Mouse (Mus musculus): ENCODE results near the gene Rnaseh2c. TPM values are rescaled to one million over a fixed set of nuclear protein-coding genes. Genes with fewer than 3 reads are reported as not detected.

Rnaseh2c gene
- 48.4 and 58.1 TPM in 2 replicates for polyA plus RNA-seq (2015; fragmentation: Nextera tagmentation; extraction: Ambion mirVana)

DNA sequence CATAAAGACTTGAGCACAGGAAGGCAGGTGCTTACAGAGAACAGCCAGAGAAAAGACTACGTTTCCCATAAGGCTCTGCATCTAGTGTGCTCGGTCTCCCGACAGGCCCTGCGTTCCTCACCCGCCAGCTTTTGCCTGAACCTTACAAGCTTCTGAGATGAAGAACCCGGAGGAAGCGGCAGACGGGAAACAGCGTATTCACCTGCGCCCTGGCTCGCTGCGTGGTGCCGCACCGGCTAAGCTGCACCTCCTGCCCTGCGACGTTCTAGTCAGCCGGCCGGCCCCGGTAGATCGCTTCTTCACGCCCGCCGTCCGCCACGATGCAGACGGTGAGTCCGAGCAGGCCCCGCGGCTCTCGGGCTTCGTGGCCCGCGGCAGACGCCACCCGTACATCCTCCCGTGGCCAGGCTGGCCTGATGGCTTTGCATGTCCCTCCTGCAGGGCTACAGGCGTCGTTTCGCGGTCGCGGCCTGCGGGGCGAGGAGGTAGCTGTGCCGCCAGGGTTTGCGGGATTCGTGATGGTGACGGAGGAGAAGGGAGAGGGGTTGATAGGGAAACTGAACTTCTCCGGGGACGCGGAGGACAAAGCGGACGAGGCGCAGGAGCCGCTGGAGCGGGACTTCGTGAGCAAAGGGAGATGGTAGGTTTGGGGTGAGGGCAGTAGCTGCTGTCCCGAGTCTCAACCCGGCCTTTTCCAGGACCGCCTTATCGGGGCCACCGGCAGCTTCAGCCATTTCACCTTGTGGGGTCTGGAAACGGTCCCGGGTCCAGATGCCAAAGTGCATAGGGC is at the start of gene Rnaseh2c:
Gene Rnaseh2c (plus strand): TSS at position 122 of the 790 bp plus-strand sequence.

DNA sequence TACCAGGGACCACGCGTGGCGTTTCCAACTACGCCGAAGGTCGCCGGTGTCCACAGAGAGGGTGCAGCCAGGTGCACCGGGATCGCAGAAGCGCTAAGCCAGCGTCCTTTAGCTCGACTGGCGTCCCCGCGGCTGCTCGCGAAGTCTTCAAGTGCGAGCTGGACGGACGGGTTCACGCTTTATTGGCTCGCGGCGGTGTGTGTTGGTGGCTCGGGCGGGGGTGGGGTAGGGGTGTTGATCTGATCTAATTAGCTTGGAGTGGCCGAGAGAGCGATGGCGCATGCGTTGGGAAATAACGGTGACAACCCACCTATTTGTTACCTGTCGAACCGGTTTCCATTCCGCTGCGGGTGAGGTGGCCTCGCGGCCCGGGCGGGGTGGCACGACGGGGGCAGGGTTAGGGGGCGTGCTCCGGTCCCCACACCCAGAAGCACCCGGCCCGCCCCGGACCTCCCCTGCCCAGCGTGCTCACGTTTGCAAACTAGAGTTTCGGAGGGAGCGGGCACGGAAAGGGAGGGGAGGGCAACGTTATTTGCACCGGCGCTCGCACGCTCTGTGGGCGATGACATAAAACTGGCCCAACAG is 41.1 kb upstream of the Rnaseh2c start, which contains the start of gene Ovol1:
Gene Ovol1 (minus strand): TSS at position 190 of the 585 bp plus-strand sequence.

DNA sequence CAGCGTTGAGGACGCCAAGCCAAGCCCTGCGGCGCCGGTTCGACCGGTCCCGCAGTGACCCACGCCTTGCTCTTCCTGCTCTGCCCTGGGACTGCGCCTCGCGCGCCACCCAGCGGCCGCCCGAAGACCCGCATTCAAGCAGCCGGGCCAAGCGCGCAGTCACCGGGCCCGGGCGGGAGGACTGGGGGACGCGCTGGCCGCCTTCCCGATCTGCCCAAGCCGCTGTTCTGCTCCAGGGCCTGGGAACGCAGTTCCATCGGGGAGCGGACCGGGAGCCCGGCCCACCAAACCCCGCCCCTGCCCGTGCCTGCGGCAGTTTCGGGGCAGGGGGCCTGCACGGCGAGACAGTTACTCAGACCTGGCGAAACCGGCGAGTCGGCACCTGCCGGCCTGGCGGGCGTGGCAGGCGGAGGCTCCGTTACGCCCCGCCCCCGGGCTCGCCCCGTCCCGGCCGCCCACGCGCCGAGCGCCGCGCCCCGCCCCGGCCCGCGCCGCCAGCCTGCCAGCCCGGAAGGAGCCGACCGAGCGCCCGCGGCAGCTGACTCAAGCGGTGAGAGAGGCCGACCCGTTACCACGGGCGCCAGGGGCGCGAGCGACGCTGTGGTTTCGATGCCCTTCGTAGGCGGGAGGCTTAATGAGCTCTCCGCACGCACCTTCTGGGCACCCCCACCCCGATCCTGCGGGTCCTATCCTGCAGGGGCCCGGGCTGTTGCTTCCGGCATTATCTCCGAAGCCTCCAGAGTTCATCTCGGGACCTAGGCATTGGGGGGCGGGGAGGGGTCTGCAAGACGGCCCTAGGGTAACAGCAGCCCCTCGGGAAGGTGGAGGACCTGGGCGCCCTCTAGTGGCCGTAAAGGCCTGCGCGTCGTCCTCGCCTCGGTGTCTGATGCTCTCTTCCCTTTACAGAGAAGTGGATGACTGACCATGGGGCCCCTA is 33.9 kb upstream of the Rnaseh2c start, which contains the start of gene Ap5b1:
Gene Ap5b1 (plus strand): TSS at position 492 of the 936 bp plus-strand sequence.

DNA sequence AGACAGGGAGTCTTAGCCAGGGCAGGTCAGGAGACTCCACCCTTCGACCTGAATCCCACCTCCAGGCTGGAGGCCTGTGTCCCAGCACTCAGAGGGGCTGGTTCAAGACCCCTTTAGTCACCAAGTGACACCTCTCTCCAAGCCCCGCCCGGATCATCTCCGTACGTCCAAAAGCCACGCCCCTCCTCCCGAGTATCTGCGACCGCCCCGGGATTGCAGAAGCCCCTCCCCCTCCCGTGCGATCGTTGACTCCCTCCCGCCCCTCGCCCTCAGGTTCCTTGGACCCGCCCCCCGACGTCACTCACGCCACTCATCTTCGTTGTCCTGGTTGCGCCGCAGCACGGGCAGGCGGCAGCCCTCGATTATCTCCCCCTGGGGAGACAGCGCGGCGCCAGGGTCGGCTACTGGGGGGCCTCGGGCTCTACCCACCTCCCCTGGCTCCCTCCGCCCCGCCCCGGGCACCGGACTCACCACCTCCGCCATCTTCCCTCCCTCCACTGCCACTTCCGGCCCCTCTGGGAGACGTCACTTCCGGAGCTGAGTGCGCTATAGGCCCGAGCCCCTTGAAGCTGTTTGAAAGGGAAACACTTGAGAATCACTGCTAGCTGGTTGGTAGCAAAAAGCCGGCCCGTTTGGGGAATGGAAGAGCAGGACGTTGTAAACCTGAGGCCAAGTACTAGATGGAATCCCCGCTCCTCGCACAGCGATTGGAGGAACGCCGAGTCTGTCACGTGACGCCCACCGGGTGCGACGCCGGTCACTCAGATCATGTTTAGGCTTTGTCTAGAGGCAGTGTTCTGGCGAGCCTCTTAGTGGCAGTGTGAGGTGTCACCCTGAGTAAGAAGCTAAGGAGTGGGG is 8.1 kb downstream of the Rnaseh2c start, which contains the start of gene Kat5:
Gene Kat5 (minus strand): TSS at position 691 of the 858 bp plus-strand sequence.

DNA sequence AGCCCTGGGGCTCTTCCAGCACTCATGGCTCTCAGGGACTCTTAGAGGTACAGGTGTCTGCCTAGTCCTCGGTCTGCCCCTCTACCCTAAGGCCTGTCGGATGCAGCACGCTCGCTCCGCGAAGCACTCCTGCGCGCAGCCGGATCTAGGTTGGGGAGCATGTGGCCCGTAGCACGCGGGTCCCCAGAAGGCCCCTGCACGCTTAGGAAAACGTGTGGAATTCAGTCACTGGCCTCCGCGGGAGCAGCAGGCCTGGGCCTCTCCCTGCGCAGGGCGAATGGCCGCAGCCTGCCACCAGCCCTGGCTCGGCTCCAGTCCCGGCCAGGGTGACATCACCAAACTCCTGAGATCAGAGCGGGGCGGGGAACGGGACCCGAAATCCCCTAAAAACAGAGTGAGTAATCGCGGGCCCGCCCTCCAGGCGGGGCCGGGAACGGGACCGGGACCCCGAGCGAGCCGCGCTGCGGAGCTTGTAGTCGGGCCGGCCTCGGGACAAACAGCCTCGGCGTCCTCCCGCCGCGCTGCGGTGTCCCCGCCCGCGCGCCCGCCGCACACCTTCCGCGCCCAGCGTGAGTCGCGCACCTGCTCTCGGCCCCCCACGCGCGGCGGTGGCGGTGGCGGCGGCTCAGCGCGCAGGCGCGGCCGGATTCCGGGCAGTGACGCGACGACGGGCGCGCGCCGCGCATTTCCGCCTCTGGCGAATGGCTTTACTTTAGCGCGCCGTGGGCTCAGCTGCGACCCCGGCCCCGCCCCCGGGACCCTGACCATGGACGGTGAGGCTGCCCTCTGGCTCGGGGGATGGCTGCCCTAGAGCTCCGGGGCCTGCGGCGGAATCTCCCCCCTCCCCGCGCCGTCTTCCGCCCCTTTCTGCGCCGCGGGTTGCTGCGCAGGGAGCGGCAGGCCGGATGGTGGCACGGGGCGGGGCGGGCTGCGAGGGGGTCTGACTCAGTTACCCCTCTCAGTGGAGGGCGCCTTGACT is 35.7 kb downstream of the Rnaseh2c start, which contains the start of gene Rela:
Gene Rela (plus strand): TSS at position 415 of the 979 bp plus-strand sequence.

Other genes starting within 250 kb of the Rnaseh2c start
- gene Eif1ad, start 235.1 kb upstream of the Rnaseh2c start, polyA plus RNA-seq (2015; fragmentation: Nextera tagmentation; extraction: Ambion mirVana): 21.4 and 25.3 TPM in 2 replicates
- gene Banf1, start 234.7 kb upstream of the Rnaseh2c start, polyA plus RNA-seq (2015; fragmentation: Nextera tagmentation; extraction: Ambion mirVana): 216 and 231 TPM in 2 replicates
- gene Sart1, start 213.2 kb upstream of the Rnaseh2c start, polyA plus RNA-seq (2015; fragmentation: Nextera tagmentation; extraction: Ambion mirVana): 22.0 and 29.6 TPM in 2 replicates
- gene Tsga10ip, start 199.3 kb upstream of the Rnaseh2c start, polyA plus RNA-seq (2015; fragmentation: Nextera tagmentation; extraction: Ambion mirVana): 0.13 TPM in 1 of 2 replicates, not detected in the other
- 361 and 364 TPM in 2 replicates for gene Drap1, start 176.9 kb upstream of the Rnaseh2c start, polyA plus RNA-seq (2015; fragmentation: Nextera tagmentation; extraction: Ambion mirVana)
- gene AI837181, start 176.7 kb upstream of the Rnaseh2c start, polyA plus RNA-seq (2015; fragmentation: Nextera tagmentation; extraction: Ambion mirVana): 46.1 and 48.8 TPM in 2 replicates
- gene Fosl1, start 154.3 kb upstream of the Rnaseh2c start, polyA plus RNA-seq (2015; fragmentation: Nextera tagmentation; extraction: Ambion mirVana): not detected in 2 replicates
- gene Ccdc85b, start 144.0 kb upstream of the Rnaseh2c start, polyA plus RNA-seq (2015; fragmentation: Nextera tagmentation; extraction: Ambion mirVana): 6.8 and 8.5 TPM in 2 replicates
- 59.8 and 61.8 TPM in 2 replicates for gene Fibp, start 141.3 kb upstream of the Rnaseh2c start, polyA plus RNA-seq (2015; fragmentation: Nextera tagmentation; extraction: Ambion mirVana)
- gene Ctsw, start 133.4 kb upstream of the Rnaseh2c start, polyA plus RNA-seq (2015; fragmentation: Nextera tagmentation; extraction: Ambion mirVana): 0.15 and 0.55 TPM in 2 replicates
- gene Efemp2, start 127.9 kb upstream of the Rnaseh2c start, polyA plus RNA-seq (2015; fragmentation: Nextera tagmentation; extraction: Ambion mirVana): 53.2 and 70.8 TPM in 2 replicates
- gene Mus81, start 113.5 kb upstream of the Rnaseh2c start, polyA plus RNA-seq (2015; fragmentation: Nextera tagmentation; extraction: Ambion mirVana): 29.2 and 31.8 TPM in 2 replicates
- gene Cfl1, start 111.4 kb upstream of the Rnaseh2c start, polyA plus RNA-seq (2015; fragmentation: Nextera tagmentation; extraction: Ambion mirVana): 666 and 916 TPM in 2 replicates
- 0.14 TPM in 1 of 2 replicates, not detected in the other for gene 1700020D05Rik, start 98.1 kb upstream of the Rnaseh2c start, polyA plus RNA-seq (2015; fragmentation: Nextera tagmentation; extraction: Ambion mirVana)
- gene Snx32, start 91.3 kb upstream of the Rnaseh2c start, polyA plus RNA-seq (2015; fragmentation: Nextera tagmentation; extraction: Ambion mirVana): 6.4 and 8.5 TPM in 2 replicates
- 0.65 TPM in 1 of 2 replicates, not detected in the other for gene Ovol1, start 41.2 kb upstream of the Rnaseh2c start, polyA plus RNA-seq (2015; fragmentation: Nextera tagmentation; extraction: Ambion mirVana)
- 1.1 and 2.0 TPM in 2 replicates for gene Ap5b1, start 33.8 kb upstream of the Rnaseh2c start, polyA plus RNA-seq (2015; fragmentation: Nextera tagmentation; extraction: Ambion mirVana)
- 28.4 and 28.8 TPM in 2 replicates for gene Kat5, start 8.4 kb downstream of the Rnaseh2c start, polyA plus RNA-seq (2015; fragmentation: Nextera tagmentation; extraction: Ambion mirVana)
- gene Rela, start 35.6 kb downstream of the Rnaseh2c start, polyA plus RNA-seq (2015; fragmentation: Nextera tagmentation; extraction: Ambion mirVana): 24.4 and 28.3 TPM in 2 replicates
- 20.3 and 21.1 TPM in 2 replicates for gene Sipa1, start 61.8 kb downstream of the Rnaseh2c start, polyA plus RNA-seq (2015; fragmentation: Nextera tagmentation; extraction: Ambion mirVana)
- gene Map3k11, start 86.9 kb downstream of the Rnaseh2c start, polyA plus RNA-seq (2015; fragmentation: Nextera tagmentation; extraction: Ambion mirVana): 15.5 and 16.8 TPM in 2 replicates
- 4.7 and 6.5 TPM in 2 replicates for gene Pcnx3, start 87.0 kb downstream of the Rnaseh2c start, polyA plus RNA-seq (2015; fragmentation: Nextera tagmentation; extraction: Ambion mirVana)
- gene Kcnk7, start 102.5 kb downstream of the Rnaseh2c start, polyA plus RNA-seq (2015; fragmentation: Nextera tagmentation; extraction: Ambion mirVana): 0.35 and 0.52 TPM in 2 replicates
- 133 and 144 TPM in 2 replicates for gene Ehbp1l1, start 124.4 kb downstream of the Rnaseh2c start, polyA plus RNA-seq (2015; fragmentation: Nextera tagmentation; extraction: Ambion mirVana)
- 85.5 and 88.0 TPM in 2 replicates for gene Fam89b, start 127.8 kb downstream of the Rnaseh2c start, polyA plus RNA-seq (2015; fragmentation: Nextera tagmentation; extraction: Ambion mirVana)
- 20.1 and 31.1 TPM in 2 replicates for gene Ltbp3, start 139.0 kb downstream of the Rnaseh2c start, polyA plus RNA-seq (2015; fragmentation: Nextera tagmentation; extraction: Ambion mirVana)
- 57.0 and 57.9 TPM in 2 replicates for gene Scyl1, start 169.5 kb downstream of the Rnaseh2c start, polyA plus RNA-seq (2015; fragmentation: Nextera tagmentation; extraction: Ambion mirVana)